Mouse (Mus musculus): ENCODE measurements at regions not wholly inside any gene's neighbourhood (a gene's known extent, or its start where the extent isn't known, plus 50 kb on each side); places are given as distances from the start of the nearest gene placed in this dataset.

- Histone ChIP-seq H3K36me3 (no peaks in the 10 kb centered on the region), H3K27ac (no peak overlapping the region), H3K4me2 (no peak overlapping the region), H3K4me1 (no peaks in the 10 kb centered on the region), H3K4me3 (no peak overlapping the region), H3K27me3 (replicated peaks) (no peaks in the 10 kb centered on the region), H3K9ac (no peak overlapping the region), H3K9me3 (replicated peaks) (no peaks in the 10 kb centered on the region)
- 65% methylated on average over 2 of the region's 2 CpGs for whole genome bisulfite sequencing (ENCODE audit: insufficient replicate concordance)
- ATAC-seq = no peak; the same call in 1 of the 2 replicates
Observed at GRCm38 (mm10) chr12:15651293-15651692, 165.4 kb downstream of the Trib2 start.

GRCm38 (mm10) chr12:15649906-15650305, 166.8 kb downstream of the Trib2 start:
- Histone ChIP-seq H3K4me3 (no peak overlapping the region), H3K36me3 (no peaks in the 10 kb centered on the region), H3K27me3 (replicated peaks) (no peaks in the 10 kb centered on the region), H3K9me3 (replicated peaks) (no peaks in the 10 kb centered on the region), H3K9ac (no peak overlapping the region), H3K4me1 (no peaks in the 10 kb centered on the region), H3K27ac (no peak overlapping the region), H3K4me2 (no peak overlapping the region)
- ATAC-seq = no peak
- 42% methylated on average over 4 of the region's 4 CpGs for WGBS (ENCODE audit: insufficient replicate concordance)

- Histone ChIP-seq H3K36me3 (no peaks in the 10 kb centered on the region), H3K27ac (no peak overlapping the region), H3K9ac (no peak overlapping the region), H3K4me1 (no peaks in the 10 kb centered on the region), H3K9me3 (replicated peaks) (no peaks in the 10 kb centered on the region), H3K27me3 (replicated peaks) (no peaks in the 10 kb centered on the region), H3K4me3 (no peak overlapping the region), H3K4me2 (no peak overlapping the region)
- WGBS (ENCODE audit: insufficient replicate concordance) = 45% methylated on average over 1 of the region's 1 CpGs
- ATAC-seq = no peak
Observed at GRCm38 (mm10) chr12:15649226-15649625, 167.5 kb downstream of the Trib2 start.

GRCm38 (mm10) chr12:15644074-15644672, 172.5 kb downstream of the Trib2 start:
- 49% methylated on average over 9 of the region's 9 CpGs for WGBS (ENCODE audit: insufficient replicate concordance)
- H3K4me2 ChIP-seq = no peak overlapping the region
- no peaks in the 10 kb centered on the region for H3K4me1 ChIP-seq
- no peak overlapping the region for H3K4me3 ChIP-seq
- no peak overlapping the region for H3K9ac ChIP-seq
- no peak overlapping the region for H3K27ac ChIP-seq
- no peak for ATAC-seq
- H3K27me3 ChIP-seq (replicated peaks) = no peaks in the 10 kb centered on the region
- no peaks in the 10 kb centered on the region for H3K36me3 ChIP-seq
- no peaks in the 10 kb centered on the region for H3K9me3 ChIP-seq (replicated peaks)

GRCm38 (mm10) chr12:15643669-15644068, 173.1 kb downstream of the Trib2 start:
- H3K27me3 ChIP-seq (replicated peaks) = no peaks in the 10 kb centered on the region
- 52% methylated on average over 3 of the region's 3 CpGs for WGBS (ENCODE audit: insufficient replicate concordance)
- no peaks in the 10 kb centered on the region for H3K9me3 ChIP-seq (replicated peaks)
- H3K27ac ChIP-seq = no peak overlapping the region
- no peaks in the 10 kb centered on the region for H3K36me3 ChIP-seq
- ATAC-seq = no peak
- H3K4me3 ChIP-seq = no peak overlapping the region
- no peak overlapping the region for H3K9ac ChIP-seq
- no peak overlapping the region for H3K4me2 ChIP-seq
- no peaks in the 10 kb centered on the region for H3K4me1 ChIP-seq

GRCm38 (mm10) chr12:15640320-15640719, 176.4 kb downstream of the Trib2 start:
- WGBS (ENCODE audit: insufficient replicate concordance) = 48% methylated on average over 5 of the region's 5 CpGs
- Histone ChIP-seq H3K4me3 (no peak overlapping the region), H3K36me3 (no peaks in the 10 kb centered on the region), H3K9ac (no peak overlapping the region), H3K4me2 (no peak overlapping the region), H3K9me3 (replicated peaks) (no peaks in the 10 kb centered on the region), H3K4me1 (no peaks in the 10 kb centered on the region), H3K27ac (no peak overlapping the region), H3K27me3 (replicated peaks) (no peaks in the 10 kb centered on the region)
- no peak for ATAC-seq

- Histone ChIP-seq H3K9me3 (replicated peaks) (no peaks in the 10 kb centered on the region), H3K9ac (no peak overlapping the region), H3K27me3 (replicated peaks) (no peaks in the 10 kb centered on the region), H3K4me1 (no peaks in the 10 kb centered on the region), H3K4me2 (no peak overlapping the region), H3K27ac (no peak overlapping the region), H3K4me3 (no peak overlapping the region), H3K36me3 (no peaks in the 10 kb centered on the region)
- WGBS (ENCODE audit: insufficient replicate concordance) = 58% methylated on average over 3 of the region's 3 CpGs
- ATAC-seq = no peak
Observed at GRCm38 (mm10) chr12:15629971-15630370, 186.8 kb downstream of the Trib2 start.

GRCm38 (mm10) chr12:15619521-15619920, 197.2 kb downstream of the Trib2 start:
- no peaks in the 10 kb centered on the region for H3K27me3 ChIP-seq (replicated peaks)
- H3K27ac ChIP-seq = no peak overlapping the region
- H3K4me3 ChIP-seq = no peak overlapping the region
- H3K36me3 ChIP-seq = no peaks in the 10 kb centered on the region
- ATAC-seq = no peak
- H3K9ac ChIP-seq = no peak overlapping the region
- 67% methylated on average over 2 of the region's 2 CpGs for WGBS (ENCODE audit: insufficient replicate concordance)
- no peaks in the 10 kb centered on the region for H3K9me3 ChIP-seq (replicated peaks)
- no peaks in the 10 kb centered on the region for H3K4me1 ChIP-seq
- H3K4me2 ChIP-seq = no peak overlapping the region

GRCm38 (mm10) chr12:15617312-15617711, 199.4 kb downstream of the Trib2 start:
- H3K9ac ChIP-seq = no peak overlapping the region
- H3K27ac ChIP-seq = no peak overlapping the region
- no peak overlapping the region for H3K4me2 ChIP-seq
- H3K27me3 ChIP-seq (replicated peaks) = no peaks in the 10 kb centered on the region
- WGBS (ENCODE audit: insufficient replicate concordance) = 62% methylated on average over 1 of the region's 1 CpGs
- H3K4me3 ChIP-seq = no peak overlapping the region
- H3K9me3 ChIP-seq (replicated peaks) = no peaks in the 10 kb centered on the region
- H3K4me1 ChIP-seq = no peaks in the 10 kb centered on the region
- ATAC-seq = no peak
- no peaks in the 10 kb centered on the region for H3K36me3 ChIP-seq

- Histone ChIP-seq H3K4me1 (no peaks in the 10 kb centered on the region), H3K27me3 (replicated peaks) (no peaks in the 10 kb centered on the region), H3K4me3 (no peak overlapping the region), H3K4me2 (no peak overlapping the region), H3K9me3 (replicated peaks) (no peaks in the 10 kb centered on the region), H3K36me3 (no peaks in the 10 kb centered on the region), H3K27ac (no peak overlapping the region), H3K9ac (no peak overlapping the region)
- no peak for ATAC-seq
- WGBS (ENCODE audit: insufficient replicate concordance) = 44% methylated on average over 5 of the region's 5 CpGs
Observed at GRCm38 (mm10) chr12:15611847-15612580, 204.7 kb downstream of the Trib2 start.

GRCm38 (mm10) chr12:15607091-15607490, 209.6 kb downstream of the Trib2 start:
- no peak overlapping the region for H3K27ac ChIP-seq
- H3K4me1 ChIP-seq = no peaks in the 10 kb centered on the region
- no peak for ATAC-seq
- H3K36me3 ChIP-seq = no peaks in the 10 kb centered on the region
- no peak overlapping the region for H3K4me2 ChIP-seq
- H3K9me3 ChIP-seq (replicated peaks) = no peaks in the 10 kb centered on the region
- no peak overlapping the region for H3K9ac ChIP-seq
- 72% methylated on average over 1 of the region's 1 CpGs for WGBS (ENCODE audit: insufficient replicate concordance)
- no peak overlapping the region for H3K4me3 ChIP-seq
- no peaks in the 10 kb centered on the region for H3K27me3 ChIP-seq (replicated peaks)

- Histone ChIP-seq H3K36me3 (no peaks in the 10 kb centered on the region), H3K9me3 (replicated peaks) (no peaks in the 10 kb centered on the region), H3K9ac (no peak overlapping the region), H3K4me2 (no peak overlapping the region), H3K27ac (no peak overlapping the region), H3K4me1 (no peaks in the 10 kb centered on the region), H3K27me3 (replicated peaks) (no peaks in the 10 kb centered on the region), H3K4me3 (no peak overlapping the region)
- 50% methylated on average over 4 of the region's 4 CpGs for WGBS (ENCODE audit: insufficient replicate concordance)
- ATAC-seq = no peak
Observed at GRCm38 (mm10) chr12:15606095-15606494, 210.6 kb downstream of the Trib2 start.

- Histone ChIP-seq H3K4me1 (no peaks in the 10 kb centered on the region), H3K9me3 (replicated peaks) (no peaks in the 10 kb centered on the region), H3K27ac (no peak overlapping the region), H3K27me3 (replicated peaks) (no peaks in the 10 kb centered on the region), H3K36me3 (no peaks in the 10 kb centered on the region), H3K4me2 (no peak overlapping the region), H3K9ac (no peak overlapping the region), H3K4me3 (no peak overlapping the region)
- ATAC-seq = no peak
- WGBS (ENCODE audit: insufficient replicate concordance) = 63% methylated on average over 1 of the region's 1 CpGs
Observed at GRCm38 (mm10) chr12:15604630-15605029, 212.1 kb downstream of the Trib2 start.

Data from liver, embryonic 12.5 days (tissue).